Mouse (Mus musculus) embryonic facial prominence, embryonic 11.5 days (tissue): Measurements from ENCODE around the gene Atl1. TPM values are rescaled to one million over a fixed set of nuclear protein-coding genes. Genes with fewer than 3 reads are reported as not detected.

Experiments used
- ATAC-seq: fragments of 200-750 bp; cut with Nextera tagmentation; replicated peaks from 2 replicates; pipeline ENCODE4 v1.8.0; 2017; ENCODE audit warnings: low read depth; ENCODE audit not compliant: insufficient number of reproducible peaks, low FRiP score, low TSS enrichment
- DNase-seq: peaks from one replicate; pipeline ENCODE4 v3.0.0-alpha.2; 2015; ENCODE audit warnings: low spot score
- H3K27ac ChIP-seq: fragments of 300-500 bp; sonication (generic); replicated peaks from 2 replicates; pipeline ENCODE4 v1.5.1; 2014; ENCODE audit warnings: mild to moderate bottlenecking, low read depth, low read length, control low read depth
- H3K27me3 ChIP-seq: fragments of 300-500 bp; sonication (generic); 2 replicates; pipeline ENCODE4 v1.6.1; 2014; ENCODE audit warnings: mild to moderate bottlenecking, low read length, moderate library complexity, mixed read lengths; ENCODE audit not compliant: control insufficient read depth, insufficient read depth
- H3K36me3 ChIP-seq: fragments of 300-500 bp; sonication (generic); replicated peaks from 2 replicates; pipeline ENCODE4 v1.6.1; 2014; ENCODE audit warnings: low read depth, mild to moderate bottlenecking, low read length, moderate library complexity, mixed read lengths; ENCODE audit not compliant: control insufficient read depth, insufficient read depth
- H3K4me1 ChIP-seq: fragments of 300-500 bp; sonication (generic); 2 replicates; pipeline ENCODE4 v1.6.1; 2014; ENCODE audit warnings: low read length, mixed read lengths; ENCODE audit not compliant: control insufficient read depth, insufficient read depth
- H3K4me2 ChIP-seq: fragments of 300-500 bp; sonication (generic); 2 replicates; pipeline ENCODE4 v1.6.1; 2014; ENCODE audit warnings: low read depth, mild to moderate bottlenecking, control low read depth, low read length, moderate library complexity
- H3K4me3 ChIP-seq: fragments of 300-500 bp; sonication (generic); 2 replicates; pipeline ENCODE4 v1.5.1; 2014; ENCODE audit warnings: low read depth, low read length, control low read depth
- H3K9ac ChIP-seq: fragments of 300-500 bp; sonication (generic); replicated peaks from 2 replicates; pipeline ENCODE4 v1.6.1; 2014; ENCODE audit warnings: mild to moderate bottlenecking, control low read depth, low read length
- H3K9me3 ChIP-seq: fragments of 300-500 bp; sonication (generic); replicated peaks from 2 replicates; pipeline ENCODE4 v1.6.1; 2016; ENCODE audit warnings: mild to moderate bottlenecking, low read length, inconsistent platforms, mixed read lengths; ENCODE audit not compliant: control insufficient read depth
- WGBS: fragments of 180-500 bp; shearing (Covaris S2); extraction: QIAGEN DNeasy Blood & Tissue Kit; methylation state at CpG from one replicate; pipeline ENCODE4 v1.1.7; 2014; 5-methylcytosine and 5-hydroxymethylcytosine counted together
- polyA plus RNA-seq: library from polyadenylated mRNA; unstranded; fragments of >200 nt; fragmentation: Nextera tagmentation; extraction: Ambion mirVana; gene quantifications from 2 replicates; pipeline ENCODE4 v1.2.1, GENCODE M21; 2014

Atl1 gene
- polyA plus RNA-seq, 1 experiment from 2014 or later, result 13.3 TPM

DNA sequence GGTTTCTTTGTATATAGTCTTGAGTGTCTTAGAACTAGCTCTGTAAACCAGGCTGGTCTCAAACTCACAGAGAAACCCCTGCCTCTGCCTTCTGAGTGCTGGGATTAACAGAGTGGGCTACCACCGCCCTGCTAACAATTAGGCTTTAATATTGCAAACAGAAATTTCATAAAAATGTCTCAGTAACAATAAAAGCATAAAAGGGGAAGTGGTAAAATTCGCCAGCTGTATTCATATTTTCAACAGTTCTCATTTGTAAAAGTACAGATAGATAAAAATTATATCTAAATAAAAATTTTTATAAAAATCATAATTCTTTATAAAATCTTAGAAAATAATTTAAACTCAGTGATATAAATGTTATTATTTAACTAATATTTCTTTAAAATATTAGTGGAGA, 38.5 kb upstream of the Atl1 start:
- H3K4me3 ChIP-seq, result no peak overlapping the region
- no peaks in the 10 kb centered on the region for H3K36me3 ChIP-seq
- no peak overlapping the region for H3K9ac ChIP-seq
- H3K9me3 ChIP-seq, result no peaks in the 10 kb centered on the region
- no peak for DNase-seq
- H3K27ac ChIP-seq, result no peak overlapping the region
- ATAC-seq, result no peak
- no peak overlapping the region for H3K4me2 ChIP-seq
- 92% methylated on average over 2 of the region's 2 CpGs for WGBS
- no peaks in the 10 kb centered on the region for H3K27me3 ChIP-seq
- H3K4me1 ChIP-seq, result no peaks in the 10 kb centered on the region

DNA sequence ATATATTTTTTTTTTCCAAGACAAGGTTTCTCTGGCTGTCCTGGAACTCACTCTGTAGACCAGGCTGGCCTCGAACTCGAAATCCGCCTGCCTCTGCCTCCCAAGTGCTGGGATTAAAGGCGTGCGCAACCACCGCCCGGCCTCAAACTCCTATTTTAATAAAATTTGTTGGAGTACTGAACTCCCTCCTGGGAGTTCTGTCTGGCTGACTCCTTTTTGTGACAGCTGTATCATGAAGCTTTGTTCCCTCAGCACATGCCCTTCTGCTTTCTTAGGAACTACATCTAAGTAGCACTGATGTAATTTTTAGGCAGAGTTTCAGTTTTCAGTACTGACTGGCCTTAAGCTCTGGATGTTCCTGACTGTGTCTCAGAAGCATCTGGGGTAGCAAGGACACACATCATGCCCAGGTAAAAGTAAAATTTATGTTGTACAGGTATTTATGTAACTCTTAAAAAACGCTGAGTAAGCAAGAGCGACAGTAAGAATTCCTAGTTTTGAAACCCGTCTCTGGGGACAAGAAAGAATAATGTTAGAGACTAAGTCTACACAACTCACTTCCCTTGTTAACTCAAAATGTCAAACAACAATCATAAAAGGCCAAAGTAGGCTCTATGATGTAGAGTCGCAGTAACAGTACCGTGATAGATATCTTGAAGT, 36.6 kb upstream of the Atl1 start:
- Histone ChIP-seq H3K4me3 (no peak overlapping the region), H3K27me3 (no peaks in the 10 kb centered on the region), H3K36me3 (no peaks in the 10 kb centered on the region), H3K9me3 (no peaks in the 10 kb centered on the region), H3K9ac (no peak overlapping the region), H3K4me1 (no peaks in the 10 kb centered on the region), H3K4me2 (no peak overlapping the region), H3K27ac (no peak overlapping the region)
- ATAC-seq (no peak), DNase-seq (no peak)
- WGBS, result 96% methylated on average over 12 of the region's 12 CpGs

DNA sequence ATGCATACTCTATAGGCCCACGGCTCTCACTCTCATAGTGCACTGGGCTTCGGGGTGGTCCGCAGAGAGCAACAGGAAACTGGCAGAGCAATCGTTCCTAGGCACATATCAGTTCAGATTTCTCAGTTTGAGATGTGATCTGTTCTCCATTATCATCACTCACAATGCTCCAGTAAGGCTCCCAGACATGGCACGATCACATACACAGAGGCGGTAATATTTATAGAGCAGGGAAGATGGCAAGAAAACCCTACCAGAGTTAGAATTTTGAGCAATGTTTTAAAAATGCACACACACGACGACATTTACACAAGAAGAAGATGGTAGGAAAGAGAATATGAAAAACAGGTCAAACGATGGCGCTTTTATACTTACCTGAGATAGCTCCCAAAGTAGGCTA, 36.0 kb upstream of the Atl1 start:
- Histone ChIP-seq H3K4me2 (no peak overlapping the region), H3K4me1 (no peaks in the 10 kb centered on the region), H3K4me3 (no peak overlapping the region), H3K9me3 (no peaks in the 10 kb centered on the region), H3K27ac (no peak overlapping the region), H3K27me3 (no peaks in the 10 kb centered on the region), H3K9ac (no peak overlapping the region), H3K36me3 (no peaks in the 10 kb centered on the region)
- no peak for ATAC-seq
- DNase-seq, result no peak
- 96% methylated on average over 10 of the region's 10 CpGs for WGBS

DNA sequence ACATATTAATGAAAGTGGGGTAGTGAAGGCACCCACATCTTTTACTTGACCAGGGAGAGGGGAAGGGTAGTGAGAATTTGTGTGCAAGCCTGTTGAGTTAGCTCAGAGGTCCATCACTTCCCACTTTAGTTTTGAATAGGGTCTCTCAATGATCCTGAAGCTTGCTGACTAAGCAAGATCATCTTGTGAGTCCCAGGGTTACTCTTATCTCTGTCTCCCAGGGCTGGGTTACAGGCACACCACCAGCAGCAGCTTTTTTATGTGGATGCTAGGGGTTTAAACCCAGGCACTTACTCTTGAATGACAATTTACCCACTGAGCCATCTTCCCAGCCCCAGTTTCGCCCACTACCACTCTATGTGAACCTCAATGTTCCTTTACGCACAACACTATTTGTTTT, 34.8 kb upstream of the Atl1 start:
- 98% methylated on average over 2 of the region's 2 CpGs for WGBS
- Histone ChIP-seq H3K27ac (no peak overlapping the region), H3K4me2 (no peak overlapping the region), H3K27me3 (no peaks in the 10 kb centered on the region), H3K9ac (no peak overlapping the region), H3K4me3 (no peak overlapping the region), H3K36me3 (no peaks in the 10 kb centered on the region), H3K4me1 (no peaks in the 10 kb centered on the region), H3K9me3 (no peaks in the 10 kb centered on the region)
- DNase-seq (no peak), ATAC-seq (no peak)

DNA sequence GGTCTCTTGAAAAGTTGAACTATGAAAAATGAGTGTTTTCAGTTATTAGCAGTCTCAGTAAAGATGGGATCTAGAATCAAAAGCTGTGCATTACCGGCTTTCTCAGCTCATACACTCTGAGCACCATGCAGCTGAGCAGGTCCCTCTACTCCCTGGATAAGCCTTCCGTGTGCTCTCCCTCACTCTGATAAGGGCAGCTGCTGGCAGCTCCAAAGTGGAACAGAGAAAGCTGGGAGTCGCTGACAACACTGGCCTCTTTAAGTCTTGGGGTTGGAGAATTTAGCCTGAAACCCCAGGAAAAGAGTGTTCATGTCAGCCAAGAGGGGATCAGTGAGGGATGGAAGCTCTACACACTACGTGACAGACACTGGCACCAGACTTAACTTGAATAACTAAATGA, 33.6 kb upstream of the Atl1 start:
- no peak for ATAC-seq
- H3K27me3 ChIP-seq, result no peaks in the 10 kb centered on the region
- WGBS, result 92% methylated on average over 4 of the region's 4 CpGs
- no peaks in the 10 kb centered on the region for H3K4me1 ChIP-seq
- no peak for DNase-seq
- no peaks in the 10 kb centered on the region for H3K36me3 ChIP-seq
- no peaks in the 10 kb centered on the region for H3K9me3 ChIP-seq
- no peak overlapping the region for H3K9ac ChIP-seq
- H3K4me3 ChIP-seq, result no peak overlapping the region
- H3K4me2 ChIP-seq, result no peak overlapping the region
- H3K27ac ChIP-seq, result no peak overlapping the region

DNA sequence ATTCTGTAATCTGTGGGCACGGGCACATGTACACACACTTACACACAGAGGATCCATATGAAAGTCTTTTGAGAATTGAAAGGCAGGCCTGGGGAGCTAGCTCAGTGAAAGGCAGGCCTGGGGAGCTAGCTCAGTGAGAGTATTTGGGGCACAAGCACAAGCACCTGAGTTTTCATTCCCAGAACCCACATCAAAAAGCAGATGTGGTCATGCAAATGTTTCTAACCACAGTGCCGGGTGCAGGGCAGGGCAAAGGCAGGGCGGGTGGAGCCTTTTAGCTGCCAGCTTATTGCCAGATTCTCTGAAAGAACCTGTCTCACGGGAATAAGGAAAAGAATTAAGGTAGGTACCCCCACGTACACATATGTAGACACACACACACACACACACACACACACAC, 28.9 kb upstream of the Atl1 start:
- no peaks in the 10 kb centered on the region for H3K27me3 ChIP-seq
- H3K4me3 ChIP-seq, result no peak overlapping the region
- DNase-seq, result no peak
- 76% methylated on average over 5 of the region's 5 CpGs for WGBS
- H3K9me3 ChIP-seq, result no peaks in the 10 kb centered on the region
- no peaks in the 10 kb centered on the region for H3K36me3 ChIP-seq
- no peaks in the 10 kb centered on the region for H3K4me1 ChIP-seq
- no peak for ATAC-seq
- no peak overlapping the region for H3K4me2 ChIP-seq
- H3K27ac ChIP-seq, result no peak overlapping the region
- no peak overlapping the region for H3K9ac ChIP-seq

DNA sequence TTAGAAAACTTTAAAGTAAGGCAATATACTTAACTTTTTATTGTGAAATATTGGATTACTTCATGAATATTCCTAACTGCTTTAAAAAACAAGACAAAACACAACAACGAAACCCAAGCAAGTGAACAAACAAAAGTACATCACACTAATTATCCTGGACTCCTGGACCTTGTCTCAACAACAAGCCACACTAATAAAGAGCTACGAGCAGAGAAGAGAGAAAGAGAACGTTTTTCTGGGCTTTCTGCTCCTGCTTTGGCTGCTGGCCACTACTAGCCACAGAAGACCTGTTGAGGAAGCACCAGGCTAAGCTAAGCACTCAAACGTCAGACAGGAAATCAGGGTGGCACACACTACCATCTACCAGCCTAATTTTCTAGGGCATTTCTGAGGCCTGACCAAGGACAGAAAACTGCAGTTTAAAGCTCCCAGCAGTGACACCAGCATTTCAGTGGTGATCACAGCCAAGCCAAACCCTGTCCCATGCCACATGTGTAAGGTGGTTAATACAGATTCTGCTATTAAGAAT, 28.2 kb upstream of the Atl1 start:
- Histone ChIP-seq H3K27ac (no peak overlapping the region), H3K9ac (no peak overlapping the region), H3K4me1 (no peaks in the 10 kb centered on the region), H3K9me3 (no peaks in the 10 kb centered on the region), H3K36me3 (no peaks in the 10 kb centered on the region), H3K4me2 (no peak overlapping the region), H3K4me3 (no peak overlapping the region), H3K27me3 (no peaks in the 10 kb centered on the region)
- WGBS, result 51% methylated on average over 4 of the region's 4 CpGs
- ATAC-seq (no peak), DNase-seq (no peak)

DNA sequence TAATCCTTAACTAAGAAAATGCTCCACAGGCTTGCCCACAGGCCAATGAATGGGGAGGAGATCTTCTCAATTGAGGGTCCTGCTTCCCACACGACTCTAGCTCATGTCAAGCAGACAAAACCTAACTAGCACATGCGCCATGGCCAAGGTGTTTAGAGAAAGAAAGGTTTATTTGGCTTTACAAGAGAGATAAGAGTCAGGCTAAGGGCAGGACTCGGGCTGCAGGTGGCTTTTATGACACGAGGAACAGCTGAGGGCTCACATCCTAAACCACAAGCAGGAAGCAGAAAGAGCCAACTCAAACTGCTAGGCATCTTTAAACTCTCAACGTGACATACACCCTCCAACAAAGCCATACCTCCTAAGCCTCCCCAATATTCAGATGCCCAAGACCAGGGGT, 25.1 kb upstream of the Atl1 start:
- H3K9ac ChIP-seq, result no peak overlapping the region
- no peaks in the 10 kb centered on the region for H3K4me1 ChIP-seq
- 89% methylated on average over 5 of the region's 5 CpGs for WGBS
- no peak overlapping the region for H3K4me3 ChIP-seq
- H3K4me2 ChIP-seq, result no peak overlapping the region
- H3K9me3 ChIP-seq, result no peaks in the 10 kb centered on the region
- no peaks in the 10 kb centered on the region for H3K27me3 ChIP-seq
- no peak for ATAC-seq
- no peak for DNase-seq
- no peak overlapping the region for H3K27ac ChIP-seq
- no peaks in the 10 kb centered on the region for H3K36me3 ChIP-seq
